Mouse (Mus musculus): ENCODE data around the gene Xylt2.
"Not testable (repeated sequence)": the region's sequence is repeated elsewhere in the genome, so short reads cannot be mapped to it uniquely, and the experiment has no call there.

The Xylt2 gene

GRCm38 (mm10) chr11:94676308-94676707 is 1.0 kb downstream of the Xylt2 start:
- in situ Hi-C loops (cut with MboI, MseI) = no loop called here

GRCm38 (mm10) chr11:94675446-94675845 is 1.9 kb downstream of the Xylt2 start:
- in situ Hi-C loops (cut with MboI, MseI) = no loop called here

- in situ Hi-C loops (cut with MboI, MseI) = no loop called here
Observed at GRCm38 (mm10) chr11:94674984-94675383, 2.3 kb downstream of the Xylt2 start.

- in situ Hi-C loops (cut with MboI, MseI) = no loop called here
Observed at GRCm38 (mm10) chr11:94665281-94665680, 12.0 kb downstream of the Xylt2 start.

GRCm38 (mm10) chr11:94661344-94661743 is 16.0 kb downstream of the Xylt2 start:
- in situ Hi-C loops (cut with MboI, MseI) = no loop called here

- in situ Hi-C loops (cut with MboI, MseI) = no loop called here
Observed at GRCm38 (mm10) chr11:94653663-94654436, 23.5 kb downstream of the Xylt2 start, which contains the start of the genes Mrpl27 and Eme1. Mrpl27 (plus strand) TSS chr11:94653767. Eme1 (minus strand) TSS chr11:94653964.

- in situ Hi-C loops (cut with MboI, MseI) = no loop called here
Observed at GRCm38 (mm10) chr11:94652973-94653372, 24.3 kb downstream of the Xylt2 start.

- in situ Hi-C loops (cut with MboI, MseI) = not testable (repeated sequence)
Observed at GRCm38 (mm10) chr11:94651241-94651640, 26.1 kb downstream of the Xylt2 start.

- in situ Hi-C loops (cut with MboI, MseI) = no loop called here
Observed at GRCm38 (mm10) chr11:94646457-94646856, 30.9 kb downstream of the Xylt2 start.

GRCm38 (mm10) chr11:94644461-94645219 is 32.7 kb downstream of the Xylt2 start:
- in situ Hi-C loops (cut with MboI, MseI) = no loop called here

GRCm38 (mm10) chr11:94634431-94634830 is 42.9 kb downstream of the Xylt2 start:
- in situ Hi-C loops (cut with MboI, MseI) = no loop called here

GRCm38 (mm10) chr11:94632988-94633387 is 44.3 kb downstream of the Xylt2 start:
- in situ Hi-C loops (cut with MboI, MseI) = no loop called here

GRCm38 (mm10) chr11:94631969-94632368 is 45.3 kb downstream of the Xylt2 start:
- in situ Hi-C loops (cut with MboI, MseI) = no loop called here

- in situ Hi-C loops (cut with MboI, MseI) = no loop called here
Observed at GRCm38 (mm10) chr11:94630199-94631011, 46.9 kb downstream of the Xylt2 start.

GRCm38 (mm10) chr11:94629884-94630198 is 47.5 kb downstream of the Xylt2 start:
- in situ Hi-C loops (cut with MboI, MseI) = no loop called here

- in situ Hi-C loops (cut with MboI, MseI) = no loop called here
Observed at GRCm38 (mm10) chr11:94629199-94629883, 48.0 kb downstream of the Xylt2 start, which contains the start of gene Lrrc59. Lrrc59 (plus strand) TSS chr11:94629767.

GRCm38 (mm10) chr11:94622162-94622561 is 55.2 kb downstream of the Xylt2 start:
- in situ Hi-C loops (cut with MboI, MseI) = no loop called here

GRCm38 (mm10) chr11:94621458-94621852 is 55.9 kb downstream of the Xylt2 start:
- in situ Hi-C loops (cut with MboI, MseI) = no loop called here

- in situ Hi-C loops (cut with MboI, MseI) = no loop called here
Observed at GRCm38 (mm10) chr11:94620766-94621457, 56.4 kb downstream of the Xylt2 start.

GRCm38 (mm10) chr11:94617646-94618045 is 59.7 kb downstream of the Xylt2 start:
- in situ Hi-C loops (cut with MboI, MseI) = no loop called here

GRCm38 (mm10) chr11:94615494-94615893 is 61.8 kb downstream of the Xylt2 start:
- in situ Hi-C loops (cut with MboI, MseI) = no loop called here
